Mouse (Mus musculus) embryonic facial prominence, embryonic 15.5 days (tissue): Measurements from ENCODE around the gene Olfr1116. TPM values are rescaled to one million over a fixed set of nuclear protein-coding genes. Genes with fewer than 3 reads are reported as not detected.
"Not testable (repeated sequence)": the region's sequence is repeated elsewhere in the genome, so short reads cannot be mapped to it uniquely, and the experiment has no call there.

Experiments used
- ATAC-seq: fragments of 200-750 bp; cut with Nextera tagmentation; 2 replicates; pipeline ENCODE4 v1.8.0; 2017; ENCODE audit warnings: low read depth, moderate TSS enrichment; ENCODE audit not compliant: insufficient number of reproducible peaks, low FRiP score, low TSS enrichment
- H3K27ac ChIP-seq: fragments of 300-500 bp; sonication (generic); replicated peaks from 2 replicates; pipeline ENCODE4 v1.5.1; 2015; ENCODE audit warnings: mild to moderate bottlenecking, inconsistent platforms
- H3K27me3 ChIP-seq: fragments of 300-500 bp; sonication (generic); 2 replicates; pipeline ENCODE4 v1.6.1; 2015; ENCODE audit warnings: inconsistent platforms
- H3K36me3 ChIP-seq: fragments of 300-500 bp; sonication (generic); 2 replicates; pipeline ENCODE4 v1.6.1; 2015; ENCODE audit warnings: mild to moderate bottlenecking, inconsistent platforms
- H3K4me1 ChIP-seq: fragments of 300-500 bp; sonication (generic); 2 replicates; pipeline ENCODE4 v1.6.1; 2015; ENCODE audit warnings: inconsistent platforms
- H3K4me2 ChIP-seq: fragments of 300-500 bp; sonication (generic); replicated peaks from 2 replicates; pipeline ENCODE4 v1.6.1; 2015; ENCODE audit warnings: mild to moderate bottlenecking, inconsistent platforms
- H3K4me3 ChIP-seq: fragments of 300-500 bp; sonication (generic); replicated peaks from 2 replicates; pipeline ENCODE4 v1.5.1; 2015; ENCODE audit warnings: mild to moderate bottlenecking, inconsistent platforms
- H3K9ac ChIP-seq: fragments of 300-500 bp; sonication (generic); 2 replicates; pipeline ENCODE4 v1.6.1; 2015; ENCODE audit warnings: inconsistent platforms
- H3K9me3 ChIP-seq: fragments of 300-500 bp; sonication (generic); replicated peaks from 2 replicates; pipeline ENCODE4 v1.6.1; 2016; ENCODE audit warnings: inconsistent platforms
- WGBS: fragments of 180-500 bp; shearing (Covaris S2); methylation state at CpG from one replicate; pipeline ENCODE4 v1.1.7; 2015; 5-methylcytosine and 5-hydroxymethylcytosine counted together
- microRNA-seq: library from miRNA; unstranded; fragments of <30 nt; microRNA quantifications from one replicate; pipeline ENCODE4, GENCODE M21; 2016; ENCODE audit warnings: borderline number of aligned reads
- polyA plus RNA-seq: library from polyadenylated mRNA; unstranded; fragments of >200 nt; fragmentation: Nextera tagmentation; extraction: Ambion mirVana; gene quantifications from 2 replicates; pipeline ENCODE4 v1.2.1, GENCODE M21; 2015

The Olfr1116 gene
- polyA plus RNA-seq, result not detected in 2 replicates

GRCm38 (mm10) chr2:87267234-87267633 is at the start of gene Olfr1116:
TSS of gene Olfr1116 (plus strand) at chr2:87267534.
- H3K4me3 ChIP-seq, result no peak within 1 kb of the TSS
- H3K9me3 ChIP-seq, result no peaks in the 10 kb centered on the region
- no peak within 1 kb of the TSS for H3K9ac ChIP-seq
- no peaks in the 10 kb centered on the region for H3K36me3 ChIP-seq
- H3K4me2 ChIP-seq, result no peak within 1 kb of the TSS
- no peak for ATAC-seq
- no peak within 1 kb of the TSS for H3K27ac ChIP-seq
- no peaks in the 10 kb centered on the region for H3K4me1 ChIP-seq
- 81% methylated on average over 1 of the region's 1 CpGs for WGBS
- no peaks in the 10 kb centered on the region for H3K27me3 ChIP-seq

GRCm38 (mm10) chr2:87247713-87248112 is 19.6 kb upstream of the Olfr1116 start, which contains the start of gene Olfr1115:
TSS of gene Olfr1115 (plus strand) at chr2:87248013.
- no peak within 1 kb of the TSS for H3K9ac ChIP-seq
- H3K27ac ChIP-seq, result no peak within 1 kb of the TSS
- H3K4me3 ChIP-seq, result no peak within 1 kb of the TSS
- no peaks in the 10 kb centered on the region for H3K36me3 ChIP-seq
- H3K27me3 ChIP-seq, result no peaks in the 10 kb centered on the region
- H3K4me2 ChIP-seq, result no peak within 1 kb of the TSS
- ATAC-seq, result no peak
- H3K9me3 ChIP-seq, result no peaks in the 10 kb centered on the region
- H3K4me1 ChIP-seq, result no peaks in the 10 kb centered on the region
- 84% methylated on average over 2 of the region's 2 CpGs for WGBS

- not testable (repeated sequence) for H3K4me3 ChIP-seq, H3K9ac ChIP-seq, H3K4me2 ChIP-seq, H3K27me3 ChIP-seq, H3K4me1 ChIP-seq, H3K36me3 ChIP-seq, H3K9me3 ChIP-seq, ATAC-seq, H3K27ac ChIP-seq
Measured at GRCm38 (mm10) chr2:87293977-87294376, 26.6 kb downstream of the Olfr1116 start.

- no peak within 1 kb of the TSS for H3K27ac ChIP-seq
- no peak within 1 kb of the TSS for H3K9ac ChIP-seq
- 63% methylated on average over 1 of the region's 1 CpGs for WGBS
- H3K4me2 ChIP-seq, result no peak within 1 kb of the TSS
- H3K36me3 ChIP-seq, result no peaks in the 10 kb centered on the region
- H3K27me3 ChIP-seq, result no peaks in the 10 kb centered on the region
- no peak within 1 kb of the TSS for H3K4me3 ChIP-seq
- H3K9me3 ChIP-seq, result no peaks in the 10 kb centered on the region
- no peaks in the 10 kb centered on the region for H3K4me1 ChIP-seq
- ATAC-seq, result no peak
Measured at GRCm38 (mm10) chr2:87307281-87307680, 39.9 kb downstream of the Olfr1116 start, which contains the start of gene Olfr1118. TSS of gene Olfr1118 (plus strand) at chr2:87307581.

Small RNA genes within 50 kb of the gene (microRNA-seq; reads per million reads assigned to microRNA genes)
- not detected for gene Gm27438

Other genes starting within 250 kb of the Olfr1116 start
- gene Olfr1104, start 240.5 kb upstream of the Olfr1116 start, polyA plus RNA-seq, result 0.13 TPM in 1 of 2 replicates, not detected in the other
- gene Olfr1105, start 231.0 kb upstream of the Olfr1116 start, polyA plus RNA-seq, result 0.05 and 0.17 TPM in 2 replicates
- 0.28 TPM in 1 of 2 replicates, not detected in the other for gene Olfr1106, start 215.3 kb upstream of the Olfr1116 start, polyA plus RNA-seq
- gene Olfr1107, start 191.7 kb upstream of the Olfr1116 start, polyA plus RNA-seq, result not detected in 2 replicates
- gene Olfr1109, start 171.5 kb upstream of the Olfr1116 start, polyA plus RNA-seq, result not detected in 2 replicates
- not detected in 2 replicates for gene Olfr259, start 153.0 kb upstream of the Olfr1116 start, polyA plus RNA-seq
- gene Olfr1110, start 127.2 kb upstream of the Olfr1116 start, polyA plus RNA-seq, result 0.29 and 0.35 TPM in 2 replicates
- 0.09 TPM in 1 of 2 replicates, not detected in the other for gene Olfr1111, start 114.9 kb upstream of the Olfr1116 start, polyA plus RNA-seq
- not detected in 2 replicates for gene Olfr1112, start 79.7 kb upstream of the Olfr1116 start, polyA plus RNA-seq
- not detected in 2 replicates for gene Olfr1113, start 58.6 kb upstream of the Olfr1116 start, polyA plus RNA-seq
- gene Olfr1115, start 19.5 kb upstream of the Olfr1116 start, polyA plus RNA-seq, result not detected in 2 replicates
- gene Olfr1118, start 40.0 kb downstream of the Olfr1116 start, polyA plus RNA-seq, result not detected in 2 replicates
- gene Olfr1120, start 87.3 kb downstream of the Olfr1116 start, polyA plus RNA-seq, result not detected in 2 replicates
- not detected in 2 replicates for gene Olfr1121, start 102.4 kb downstream of the Olfr1116 start, polyA plus RNA-seq
- gene Olfr1122, start 118.3 kb downstream of the Olfr1116 start, polyA plus RNA-seq, result 0.09 and 0.16 TPM in 2 replicates
- 0.14 and 0.23 TPM in 2 replicates for gene Olfr1123, start 149.1 kb downstream of the Olfr1116 start, polyA plus RNA-seq
- gene Olfr1124, start 162.7 kb downstream of the Olfr1116 start, polyA plus RNA-seq, result 0.07 TPM in 1 of 2 replicates, not detected in the other
- gene Olfr1126, start 186.4 kb downstream of the Olfr1116 start, polyA plus RNA-seq, result not detected in 2 replicates
- not detected in 2 replicates for gene Pramel7, start 229.6 kb downstream of the Olfr1116 start, polyA plus RNA-seq
- not detected in 2 replicates for gene Pramel6, start 239.0 kb downstream of the Olfr1116 start, polyA plus RNA-seq